Mouse (Mus musculus): ENCODE results near the gene Cfap126.
"Not testable (repeated sequence)": the region's sequence is repeated elsewhere in the genome, so short reads cannot be mapped to it uniquely, and the experiment has no call there.

DNA sequence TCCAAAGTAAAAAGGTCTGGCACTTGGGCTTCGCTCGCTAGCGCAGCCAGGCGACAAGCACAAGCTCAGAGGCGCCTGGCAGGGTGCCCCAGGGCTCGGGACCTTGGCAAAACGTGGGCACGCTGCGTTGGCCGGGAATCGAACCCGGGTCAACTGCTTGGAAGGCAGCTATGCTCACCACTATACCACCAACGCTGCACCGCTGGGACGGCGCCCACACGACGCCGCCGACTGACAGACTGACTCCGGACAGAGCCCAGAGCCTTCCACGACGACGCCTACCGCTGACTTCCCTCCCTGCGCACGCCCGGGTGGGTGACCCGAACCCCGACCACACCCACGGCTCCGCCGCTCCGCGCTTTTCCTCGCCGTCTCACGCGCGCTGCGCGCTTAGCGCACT is 33.9 kb upstream of the Cfap126 start:
- TF ChIP-seq CTCF (IDR thresholded peaks at IDR 0.05; ENCODE audit: borderline replicate concordance, insufficient read depth, low read length); POLR2A (IDR thresholded peaks at IDR 0.05; ENCODE audit: low read depth, low read length): not testable (repeated sequence)
